Mouse (Mus musculus) thymus, adult 2 months (tissue): ENCODE measurements at regions not wholly inside any gene's neighbourhood (a gene's known extent, or its start where the extent isn't known, plus 50 kb on each side); places are given as distances from the start of the nearest gene placed in this dataset.

Experiments
- DNase-seq: peaks from one replicate; pipeline ENCODE4 v3.0.0; 2021
- H3K27ac ChIP-seq: fragments of 200-500 bp; 2 replicates; pipeline ENCODE4 v1.5.1; 2012; ENCODE audit warnings: low read length, control low read depth; ENCODE audit not compliant: control insufficient read depth, insufficient read depth
- H3K27me3 ChIP-seq: fragments of 200-500 bp; 2 replicates; pipeline ENCODE4 v1.6.1; 2012; ENCODE audit warnings: mild to moderate bottlenecking, low read length, moderate library complexity, mixed read lengths; ENCODE audit not compliant: control insufficient read depth, insufficient read depth
- H3K36me3 ChIP-seq: fragments of 200-500 bp; 2 replicates; pipeline ENCODE4 v1.6.1; 2012; ENCODE audit warnings: mild to moderate bottlenecking, low read length, moderate library complexity; ENCODE audit not compliant: control insufficient read depth, insufficient read depth
- H3K4me1 ChIP-seq: fragments of 200-500 bp; replicated peaks from 2 replicates; pipeline ENCODE4 v1.6.1; 2012; ENCODE audit warnings: low read length; ENCODE audit not compliant: control insufficient read depth, insufficient read depth
- H3K4me3 ChIP-seq: fragments of 200-500 bp; 2 replicates; pipeline ENCODE4 v1.5.1; 2012; ENCODE audit warnings: mild to moderate bottlenecking, low read length, control low read depth, moderate library complexity; ENCODE audit not compliant: control insufficient read depth, insufficient read depth
- CTCF ChIP-seq: fragments of 200-500 bp; IDR thresholded peaks from 2 replicates; pipeline ENCODE4 v1.5.1; 2012; ENCODE audit warnings: mild to moderate bottlenecking, control low read depth, low read length, moderate library complexity, borderline replicate concordance; ENCODE audit not compliant: control insufficient read depth, poor library complexity, insufficient read depth; ENCODE audit errors: extremely low read depth
- POLR2A ChIP-seq: fragments of 200-500 bp; IDR thresholded peaks from 2 replicates; pipeline ENCODE4 v1.6.1; 2012; ENCODE audit warnings: mild to moderate bottlenecking, low read length, control low read depth, moderate library complexity; ENCODE audit not compliant: control insufficient read depth, poor library complexity, insufficient read depth; ENCODE audit errors: extremely low read depth
- WGBS: fragments of 180-500 bp; shearing (Covaris S2); methylation state at CpG from one replicate; pipeline ENCODE4 v1.1.7; 2018; 5-methylcytosine and 5-hydroxymethylcytosine counted together

DNA sequence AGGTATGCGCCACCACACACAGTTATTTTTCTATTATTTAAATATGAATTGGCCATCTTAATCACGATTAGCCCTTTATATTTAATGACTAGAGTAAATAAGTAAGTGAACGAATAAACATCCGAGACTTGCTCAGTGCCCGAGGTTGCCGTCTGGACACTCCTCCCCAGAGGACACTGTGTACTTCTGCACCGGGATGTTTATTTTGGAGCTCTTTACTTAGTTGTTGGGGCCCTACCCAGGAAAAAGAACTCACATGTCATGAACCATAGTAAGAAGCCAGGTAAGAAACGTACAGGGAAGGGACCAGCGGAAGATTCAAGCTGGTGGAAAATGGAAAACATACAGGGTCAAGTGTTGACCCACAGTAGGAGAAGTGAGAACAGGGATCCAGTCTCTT, 89.0 kb downstream of the Akr1d1 start:
- Histone ChIP-seq H3K36me3 (no peaks in the 10 kb centered on the region), H3K4me3 (no peak overlapping the region), H3K27me3 (no peaks in the 10 kb centered on the region), H3K27ac (no peak overlapping the region), H3K4me1 (peaks cover 4% of the 10 kb centered on the region)
- no peak for DNase-seq
- TF ChIP-seq POLR2A (no peak), CTCF (no peak)
- 97% methylated on average over 9 of the region's 9 CpGs for WGBS

GRCm38 (mm10) chr6:37621364-37622029, 91.5 kb downstream of the Akr1d1 start:
- no peak overlapping the region for H3K4me3 ChIP-seq
- no peak overlapping the region for H3K27ac ChIP-seq
- DNase-seq, result no peak
- no peaks in the 10 kb centered on the region for H3K36me3 ChIP-seq
- 90% methylated on average over 7 of the region's 7 CpGs for WGBS
- TF ChIP-seq POLR2A (no peak), CTCF (no peak)
- peaks cover 4% of the 10 kb centered on the region for H3K4me1 ChIP-seq
- H3K27me3 ChIP-seq, result no peaks in the 10 kb centered on the region

DNA sequence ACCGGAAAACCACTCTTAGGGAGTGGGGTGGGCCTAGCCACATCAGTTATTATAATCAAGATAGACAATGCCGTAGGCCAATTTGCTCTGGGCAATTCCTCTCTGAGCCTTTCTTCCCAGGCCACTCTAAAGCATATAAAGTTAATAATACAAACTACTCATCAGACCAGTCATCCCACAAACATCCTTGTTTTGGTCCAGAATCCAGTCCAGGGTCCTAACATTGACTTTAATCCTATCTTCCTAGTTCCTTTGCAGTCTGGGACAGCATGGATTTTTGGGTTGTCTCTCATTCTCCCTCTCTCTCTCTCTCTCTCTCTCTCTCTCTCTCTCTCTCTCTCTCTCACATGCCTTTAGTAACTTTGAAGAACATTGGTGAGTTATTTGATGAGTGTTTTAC, 92.3 kb downstream of the Akr1d1 start:
- no peaks in the 10 kb centered on the region for H3K27me3 ChIP-seq
- H3K27ac ChIP-seq, result no peak overlapping the region
- WGBS, result 67% methylated on average over 2 of the region's 2 CpGs
- H3K36me3 ChIP-seq, result no peaks in the 10 kb centered on the region
- H3K4me3 ChIP-seq, result no peak overlapping the region
- peaks cover 4% of the 10 kb centered on the region for H3K4me1 ChIP-seq
- DNase-seq, result no peak
- TF ChIP-seq POLR2A (no peak), CTCF (no peak)

- Histone ChIP-seq H3K4me1 (no peaks in the 10 kb centered on the region), H3K4me3 (no peak overlapping the region), H3K27me3 (no peaks in the 10 kb centered on the region), H3K36me3 (no peaks in the 10 kb centered on the region), H3K27ac (no peak overlapping the region)
- DNase-seq, result no peak
- no peak for TF ChIP-seq CTCF
- no peak for TF ChIP-seq POLR2A
- WGBS, result 45% methylated on average over 5 of the region's 5 CpGs
These were observed 97.2 kb downstream of the Akr1d1 start for GRCm38 (mm10) chr6:37627206-37627605.

DNA sequence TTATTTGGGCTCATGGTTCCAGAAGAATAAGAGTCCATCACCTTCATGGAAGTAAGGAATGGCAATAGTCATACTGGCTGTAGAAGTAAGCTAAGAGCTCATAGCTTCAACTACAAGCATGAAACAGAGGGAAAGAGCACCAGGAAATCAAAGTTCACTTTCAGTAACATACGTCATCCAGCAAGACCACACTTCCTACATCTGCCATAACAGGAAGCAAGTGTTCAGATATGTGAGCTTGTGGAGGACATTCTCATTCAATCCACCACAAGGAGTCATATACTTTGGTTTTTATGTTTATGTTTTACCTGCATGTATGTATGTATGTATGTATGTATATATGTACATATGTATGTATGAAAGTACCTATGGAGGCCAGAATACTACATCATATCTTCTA, 104.0 kb downstream of the Akr1d1 start:
- no peak for DNase-seq

DNA sequence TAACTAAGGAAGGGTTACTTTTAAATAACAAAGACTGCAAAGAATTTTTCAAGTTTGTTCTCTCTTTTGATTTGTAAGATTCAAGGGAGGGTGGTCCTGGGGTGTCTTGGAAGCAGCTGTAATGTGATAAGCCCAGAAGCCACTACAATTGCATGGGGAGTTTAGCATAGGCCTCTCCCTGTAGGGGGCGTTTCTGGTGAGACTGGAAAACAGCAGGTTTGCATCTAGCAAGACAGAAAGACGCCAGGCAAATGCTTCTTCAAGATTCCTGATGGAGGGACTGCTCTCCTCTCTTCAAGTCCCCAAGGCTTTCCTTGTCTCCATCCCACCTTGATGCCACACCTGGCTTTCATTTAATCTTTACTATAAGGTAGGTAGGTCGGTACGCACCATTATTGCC, 112.1 kb downstream of the Akr1d1 start:
- 77% methylated on average over 4 of the region's 4 CpGs for WGBS

More for the DNA sequence above, 104.0 kb downstream of the Akr1d1 start:
- 52% methylated on average over 1 of the region's 1 CpGs for WGBS
- peaks cover 4% of the 10 kb centered on the region for H3K4me1 ChIP-seq
- H3K27ac ChIP-seq, result no peak overlapping the region
- H3K4me3 ChIP-seq, result no peak overlapping the region
- H3K27me3 ChIP-seq, result no peaks in the 10 kb centered on the region
- TF ChIP-seq POLR2A (no peak), CTCF (no peak)
- H3K36me3 ChIP-seq, result no peaks in the 10 kb centered on the region

DNA sequence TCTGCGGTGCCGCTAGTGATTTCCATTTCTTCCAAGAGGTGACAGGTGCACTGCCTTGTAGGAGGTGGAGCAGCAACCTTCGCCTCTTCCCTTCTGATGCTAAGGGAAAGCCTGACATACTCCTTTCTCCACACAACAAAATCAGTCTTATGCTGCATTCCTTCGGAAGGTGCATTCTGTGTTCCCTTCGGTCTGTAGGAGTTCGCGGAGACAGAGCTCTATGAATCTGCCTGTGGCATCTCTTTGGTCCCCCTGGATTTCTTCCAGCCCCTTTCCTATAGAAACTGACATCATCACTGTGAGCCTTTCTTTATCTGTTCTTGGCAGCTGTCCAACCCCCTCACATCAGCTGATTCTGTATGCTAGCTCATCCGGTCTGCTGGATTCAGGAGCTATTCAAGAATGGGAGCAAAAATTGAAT, 112.7 kb downstream of the Akr1d1 start:
- H3K27me3 ChIP-seq, result no peaks in the 10 kb centered on the region
- TF ChIP-seq CTCF, result no peak
- TF ChIP-seq POLR2A, result no peak
- H3K4me3 ChIP-seq, result no peak overlapping the region
- H3K27ac ChIP-seq, result no peak overlapping the region
- no peaks in the 10 kb centered on the region for H3K36me3 ChIP-seq
- DNase-seq, result no peak
- H3K4me1 ChIP-seq, result no peaks in the 10 kb centered on the region
- WGBS, result 91% methylated on average over 8 of the region's 8 CpGs

More for the DNA sequence above, 112.1 kb downstream of the Akr1d1 start:
- TF ChIP-seq POLR2A (no peak), CTCF (no peak)
- H3K27me3 ChIP-seq, result no peaks in the 10 kb centered on the region
- no peak overlapping the region for H3K27ac ChIP-seq
- no peak for DNase-seq
- H3K4me1 ChIP-seq, result no peaks in the 10 kb centered on the region
- H3K36me3 ChIP-seq, result no peaks in the 10 kb centered on the region
- no peak overlapping the region for H3K4me3 ChIP-seq
